Mouse (Mus musculus) midbrain, postnatal 0 days (tissue): ENCODE measurements at regions not wholly inside any gene's neighbourhood (a gene's known extent, or its start where the extent isn't known, plus 50 kb on each side); places are given as distances from the start of the nearest gene placed in this dataset.

Experiments used
- ATAC-seq: fragments of 200-750 bp; cut with Nextera tagmentation; 2 replicates; pipeline ENCODE4 v1.8.0; 2017; ENCODE audit warnings: moderate number of reproducible peaks, mild to moderate bottlenecking, moderate TSS enrichment, moderate library complexity; ENCODE audit not compliant: low FRiP score
- DNase-seq: peaks from one replicate; pipeline ENCODE4 v3.0.0-alpha.2; 2015; ENCODE audit warnings: low spot score
- H3K27ac ChIP-seq: fragments of 300-500 bp; sonication (generic); 2 replicates; pipeline ENCODE4 v1.5.1; 2014; ENCODE audit warnings: low read depth, mild to moderate bottlenecking, low read length, mixed read lengths
- H3K27me3 ChIP-seq: fragments of 300-500 bp; sonication (generic); 2 replicates; pipeline ENCODE4 v1.6.1; 2014; ENCODE audit warnings: low read length, control low read depth, mixed read lengths; ENCODE audit not compliant: insufficient read depth
- H3K36me3 ChIP-seq: fragments of 300-500 bp; sonication (generic); 2 replicates; pipeline ENCODE4 v1.6.1; 2014; ENCODE audit warnings: low read length, control low read depth, mixed read lengths; ENCODE audit not compliant: insufficient read depth
- H3K4me1 ChIP-seq: fragments of 300-500 bp; sonication (generic); 2 replicates; pipeline ENCODE4 v1.6.1; 2014; ENCODE audit warnings: mild to moderate bottlenecking, control low read depth, antibody characterized with exemption, low read length, mixed read lengths; ENCODE audit not compliant: insufficient read depth
- H3K4me2 ChIP-seq: fragments of 300-500 bp; sonication (generic); 2 replicates; pipeline ENCODE4 v1.6.1; 2014; ENCODE audit warnings: low read depth, mild to moderate bottlenecking, low read length, mixed read lengths; ENCODE audit not compliant: poor library complexity, severe bottlenecking
- H3K4me3 ChIP-seq: fragments of 300-500 bp; sonication (generic); 2 replicates; pipeline ENCODE4 v1.5.1; 2014; ENCODE audit warnings: low read depth, mild to moderate bottlenecking, low read length, moderate library complexity
- H3K9ac ChIP-seq: fragments of 300-500 bp; sonication (generic); replicated peaks from 2 replicates; pipeline ENCODE4 v1.6.1; 2014; ENCODE audit warnings: mild to moderate bottlenecking, low read length, moderate library complexity, mixed read lengths; ENCODE audit not compliant: poor library complexity, severe bottlenecking
- H3K9me3 ChIP-seq: fragments of 300-500 bp; sonication (generic); 2 replicates; pipeline ENCODE4 v1.6.1; 2016; ENCODE audit warnings: low read length, control low read depth
- CTCF ChIP-seq: IDR thresholded peaks from 2 replicates; pipeline ENCODE4 v1.5.1; 2016; ENCODE audit warnings: antibody characterized with exemption, mild to moderate bottlenecking
- WGBS: fragments of 180-500 bp; shearing (Covaris S2); extraction: QIAGEN DNeasy Blood & Tissue Kit; methylation state at CpG from one replicate; pipeline ENCODE4 v1.1.7; 2014; 5-methylcytosine and 5-hydroxymethylcytosine counted together

- no peak for DNase-seq
- Histone ChIP-seq H3K9ac (no peak overlapping the region), H3K27ac (no peak overlapping the region), H3K27me3 (peaks cover 38% of the 10 kb centered on the region), H3K4me1 (no peaks in the 10 kb centered on the region), H3K4me3 (no peak overlapping the region), H3K4me2 (no peak overlapping the region), H3K9me3 (no peaks in the 10 kb centered on the region), H3K36me3 (no peaks in the 10 kb centered on the region)
- WGBS = 4% methylated on average over 4 of the region's 4 CpGs
- peak; percentile 36; the same call in 1 of the 2 replicates for TF ChIP-seq CTCF
- ATAC-seq = no peak
Observed at GRCm38 (mm10) chr19:44651605-44652004, 89.0 kb downstream of the Hif1an start.

- Histone ChIP-seq H3K9me3 (no peaks in the 10 kb centered on the region), H3K9ac (no peak overlapping the region), H3K4me3 (no peak overlapping the region), H3K4me1 (no peaks in the 10 kb centered on the region), H3K36me3 (no peaks in the 10 kb centered on the region), H3K27me3 (peaks cover 29% of the 10 kb centered on the region), H3K27ac (no peak overlapping the region), H3K4me2 (no peak overlapping the region)
- DNase-seq = peak; percentile 61
- 2% methylated on average over 6 of the region's 6 CpGs for WGBS
- TF ChIP-seq CTCF = peak; percentile 73
- ATAC-seq = no peak
Observed at GRCm38 (mm10) chr19:44655719-44656118, 93.1 kb downstream of the Hif1an start.

GRCm38 (mm10) chr19:44659316-44659715 lies 96.5 kb upstream of the Pax2 start:
- Histone ChIP-seq H3K4me3 (no peak overlapping the region), H3K36me3 (no peaks in the 10 kb centered on the region), H3K27ac (no peak overlapping the region), H3K4me2 (no peak overlapping the region), H3K27me3 (peaks cover 23% of the 10 kb centered on the region), H3K9me3 (no peaks in the 10 kb centered on the region), H3K4me1 (no peaks in the 10 kb centered on the region), H3K9ac (no peak overlapping the region)
- no peak for DNase-seq
- TF ChIP-seq CTCF = no peak
- ATAC-seq = no peak
- 24% methylated on average over 10 of the region's 10 CpGs for WGBS

GRCm38 (mm10) chr19:44669535-44669958 lies 86.3 kb upstream of the Pax2 start:
- peaks cover 71% of the 10 kb centered on the region for H3K27me3 ChIP-seq
- no peak overlapping the region for H3K27ac ChIP-seq
- DNase-seq = no peak
- no peak overlapping the region for H3K9ac ChIP-seq
- H3K4me2 ChIP-seq = peak overlapping the region; percentile 9; the same call in 1 of the 2 replicates
- under 1% methylated on average over 14 of the region's 14 CpGs for WGBS
- H3K4me1 ChIP-seq = 0 out of 2 replicates have a peak, but pooled peaks cover 7% of the 10 kb centered on the region
- peak overlapping the region; percentile 10; the same call in 1 of the 2 replicates for H3K4me3 ChIP-seq
- H3K9me3 ChIP-seq = no peaks in the 10 kb centered on the region
- TF ChIP-seq CTCF = no peak
- ATAC-seq = no peak
- no peaks in the 10 kb centered on the region for H3K36me3 ChIP-seq

GRCm38 (mm10) chr19:44674621-44675245 lies 81.1 kb upstream of the Pax2 start:
- H3K27me3 ChIP-seq = peaks cover 90% of the 10 kb centered on the region
- 0 out of 2 replicates have a peak, but pooled peaks cover 7% of the 10 kb centered on the region for H3K4me1 ChIP-seq
- 5% methylated on average over 45 of the region's 45 CpGs for WGBS
- H3K36me3 ChIP-seq = no peaks in the 10 kb centered on the region
- no peaks in the 10 kb centered on the region for H3K9me3 ChIP-seq
- no peak for ATAC-seq
- H3K9ac ChIP-seq = no peak overlapping the region
- H3K4me2 ChIP-seq = peak overlapping the region; percentile 45
- H3K4me3 ChIP-seq = peak overlapping the region; percentile 26
- peak; percentile 58 for DNase-seq
- no peak for TF ChIP-seq CTCF
- no peak overlapping the region for H3K27ac ChIP-seq

- TF ChIP-seq CTCF = no peak
- no peaks in the 10 kb centered on the region for H3K9me3 ChIP-seq
- no peak overlapping the region for H3K4me3 ChIP-seq
- H3K4me2 ChIP-seq = no peak overlapping the region
- 0 out of 2 replicates have a peak, but pooled peaks cover 7% of the 10 kb centered on the region for H3K4me1 ChIP-seq
- no peak overlapping the region for H3K27ac ChIP-seq
- ATAC-seq = no peak
- H3K27me3 ChIP-seq = peaks cover 88% of the 10 kb centered on the region
- no peaks in the 10 kb centered on the region for H3K36me3 ChIP-seq
- 5% methylated on average over 12 of the region's 12 CpGs for WGBS
- no peak for DNase-seq
- no peak overlapping the region for H3K9ac ChIP-seq
Observed at GRCm38 (mm10) chr19:44676555-44677120, 79.2 kb upstream of the Pax2 start.
